Mouse (Mus musculus) splenic B cell, adult 2 months (primary cell): Measurements from ENCODE around the gene Pcdh15.

Experiments used
- DNase-seq: peaks from one replicate; pipeline ENCODE4 v3.0.0-alpha.2; 2011; ENCODE audit warnings: low read depth, low spot score
- H3K27me3 ChIP-seq: 2 replicates; pipeline ENCODE4 v1.6.1; 2012; ENCODE audit warnings: mild to moderate bottlenecking, low read length, moderate library complexity, mixed read lengths; ENCODE audit not compliant: control insufficient read depth, poor library complexity, insufficient read depth, severe bottlenecking
- H3K36me3 ChIP-seq: 2 replicates; pipeline ENCODE4 v1.6.1; 2012; ENCODE audit warnings: mild to moderate bottlenecking, low read length, moderate library complexity, mixed read lengths; ENCODE audit not compliant: control insufficient read depth, poor library complexity, insufficient read depth, severe bottlenecking

Pcdh15 gene

GRCm38 (mm10) chr10:73098966-73099845 is at the start of gene Pcdh15:
TSS of gene Pcdh15 (plus strand) at chr10:73099342.
- Histone ChIP-seq H3K36me3 (no peaks in the 10 kb centered on the region), H3K27me3 (no peaks in the 10 kb centered on the region)
- DNase-seq: no peak

GRCm38 (mm10) chr10:73052074-73052473 is 47.1 kb upstream of the Pcdh15 start:
- Histone ChIP-seq H3K27me3 (no peaks in the 10 kb centered on the region), H3K36me3 (no peaks in the 10 kb centered on the region)
- DNase-seq: no peak

GRCm38 (mm10) chr10:73059726-73060230 is 39.4 kb upstream of the Pcdh15 start:
- H3K36me3 ChIP-seq: no peaks in the 10 kb centered on the region
- no peak for DNase-seq

GRCm38 (mm10) chr10:73086703-73087102 is 12.4 kb upstream of the Pcdh15 start:
- Histone ChIP-seq H3K27me3 (no peaks in the 10 kb centered on the region), H3K36me3 (no peaks in the 10 kb centered on the region)
- DNase-seq: no peak

More at GRCm38 (mm10) chr10:73059726-73060230, 39.4 kb upstream of the Pcdh15 start:
- H3K27me3 ChIP-seq: no peaks in the 10 kb centered on the region

GRCm38 (mm10) chr10:73096531-73097135 is 2.5 kb upstream of the Pcdh15 start:
- H3K27me3 ChIP-seq: no peaks in the 10 kb centered on the region
- H3K36me3 ChIP-seq: no peaks in the 10 kb centered on the region
- no peak for DNase-seq

GRCm38 (mm10) chr10:73097176-73097575 is 2.0 kb upstream of the Pcdh15 start:
- H3K36me3 ChIP-seq: no peaks in the 10 kb centered on the region
- no peaks in the 10 kb centered on the region for H3K27me3 ChIP-seq
- DNase-seq: no peak

- Histone ChIP-seq H3K36me3 (no peaks in the 10 kb centered on the region), H3K27me3 (no peaks in the 10 kb centered on the region)
- DNase-seq: no peak
These were observed 1.2 kb upstream of the Pcdh15 start for GRCm38 (mm10) chr10:73097979-73098378.

- no peak for DNase-seq
- no peaks in the 10 kb centered on the region for H3K27me3 ChIP-seq
- no peaks in the 10 kb centered on the region for H3K36me3 ChIP-seq
These were observed 702 bp downstream of the Pcdh15 start for GRCm38 (mm10) chr10:73099846-73100241.

GRCm38 (mm10) chr10:73103383-73103994 is 4.3 kb downstream of the Pcdh15 start:
- Histone ChIP-seq H3K36me3 (no peaks in the 10 kb centered on the region), H3K27me3 (no peaks in the 10 kb centered on the region)
- DNase-seq: no peak

GRCm38 (mm10) chr10:73105893-73106292 is 6.8 kb downstream of the Pcdh15 start:
- Histone ChIP-seq H3K27me3 (no peaks in the 10 kb centered on the region), H3K36me3 (no peaks in the 10 kb centered on the region)
- DNase-seq: no peak

- Histone ChIP-seq H3K27me3 (no peaks in the 10 kb centered on the region), H3K36me3 (no peaks in the 10 kb centered on the region)
- DNase-seq: no peak
These were observed 38.8 kb downstream of the Pcdh15 start for GRCm38 (mm10) chr10:73137985-73138384.

- no peaks in the 10 kb centered on the region for H3K27me3 ChIP-seq
- H3K36me3 ChIP-seq: no peaks in the 10 kb centered on the region
- DNase-seq: no peak
These were observed 48.4 kb downstream of the Pcdh15 start for GRCm38 (mm10) chr10:73147543-73147942.

- DNase-seq: no peak
- no peaks in the 10 kb centered on the region for H3K27me3 ChIP-seq
- H3K36me3 ChIP-seq: no peaks in the 10 kb centered on the region
These were observed 48.8 kb downstream of the Pcdh15 start for GRCm38 (mm10) chr10:73147978-73148377.

- no peaks in the 10 kb centered on the region for H3K27me3 ChIP-seq
- no peak for DNase-seq
- no peaks in the 10 kb centered on the region for H3K36me3 ChIP-seq
These were observed 55.4 kb downstream of the Pcdh15 start for GRCm38 (mm10) chr10:73154544-73154943.

GRCm38 (mm10) chr10:73161757-73162156 is 62.6 kb downstream of the Pcdh15 start:
- Histone ChIP-seq H3K36me3 (no peaks in the 10 kb centered on the region), H3K27me3 (no peaks in the 10 kb centered on the region)
- DNase-seq: no peak
